Mouse (Mus musculus): ENCODE results near the gene Tsc22d4.

Gene Tsc22d4

DNA sequence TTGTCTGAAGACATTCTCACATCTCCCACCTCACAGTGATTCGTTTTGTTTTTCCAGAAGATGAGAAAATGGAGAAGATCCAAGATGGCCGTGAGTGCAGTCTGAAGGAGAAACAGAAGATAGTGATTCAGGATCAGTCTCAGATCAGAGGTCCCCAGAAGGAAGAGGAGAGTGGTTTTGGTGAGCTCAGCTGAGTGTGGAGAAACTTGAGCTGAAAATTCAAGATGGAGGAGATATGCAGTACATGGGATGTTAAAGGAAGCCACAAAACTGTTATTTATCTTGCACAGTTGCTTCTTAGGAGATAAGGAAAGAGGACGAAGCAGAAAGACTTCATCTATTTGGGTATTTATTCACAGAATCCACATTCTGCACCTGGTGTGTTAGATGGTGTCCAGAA, 55.4 kb downstream of the Tsc22d4 start:
- no peak for DNase-seq

DNA sequence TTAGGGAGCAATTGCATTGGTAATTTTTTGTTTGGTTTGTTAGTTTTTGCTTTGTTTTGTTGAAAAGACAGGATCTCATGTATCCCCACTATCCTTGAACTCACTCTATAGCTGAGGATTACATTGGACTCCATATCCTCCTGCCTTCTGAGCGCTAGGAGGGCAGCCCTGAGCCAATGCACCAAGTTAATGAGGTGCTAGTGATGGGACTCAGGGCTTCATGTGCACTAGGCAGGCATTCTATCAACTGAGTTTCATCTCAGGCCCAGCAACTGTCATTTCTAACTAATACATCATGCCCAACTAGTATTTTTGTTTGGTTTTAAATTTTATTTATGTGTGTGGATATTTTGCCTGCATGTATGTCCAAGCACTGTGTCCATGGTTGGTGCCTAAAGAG, 60.6 kb downstream of the Tsc22d4 start:
- DNase-seq, result no peak

DNA sequence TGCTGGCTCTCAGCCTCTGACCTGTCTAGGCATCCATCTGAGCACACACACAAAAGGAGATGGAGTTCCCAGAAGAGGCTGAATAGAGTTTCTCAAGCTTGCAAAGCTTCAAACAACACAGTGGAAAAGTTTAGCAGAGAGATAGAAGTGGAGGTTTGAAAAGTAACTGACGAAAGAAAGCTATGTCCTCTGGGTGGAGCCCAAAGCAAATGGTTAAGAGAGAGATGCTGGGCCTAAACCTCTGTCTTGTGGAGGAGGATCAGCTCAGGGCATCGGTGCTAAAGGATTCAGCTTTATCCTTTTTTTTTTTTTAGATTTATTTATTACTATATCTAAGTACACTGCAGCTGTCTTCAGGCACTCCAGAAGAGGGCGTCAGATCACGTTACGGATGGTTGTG, 62.8 kb downstream of the Tsc22d4 start:
- DNase-seq, result no peak

DNA sequence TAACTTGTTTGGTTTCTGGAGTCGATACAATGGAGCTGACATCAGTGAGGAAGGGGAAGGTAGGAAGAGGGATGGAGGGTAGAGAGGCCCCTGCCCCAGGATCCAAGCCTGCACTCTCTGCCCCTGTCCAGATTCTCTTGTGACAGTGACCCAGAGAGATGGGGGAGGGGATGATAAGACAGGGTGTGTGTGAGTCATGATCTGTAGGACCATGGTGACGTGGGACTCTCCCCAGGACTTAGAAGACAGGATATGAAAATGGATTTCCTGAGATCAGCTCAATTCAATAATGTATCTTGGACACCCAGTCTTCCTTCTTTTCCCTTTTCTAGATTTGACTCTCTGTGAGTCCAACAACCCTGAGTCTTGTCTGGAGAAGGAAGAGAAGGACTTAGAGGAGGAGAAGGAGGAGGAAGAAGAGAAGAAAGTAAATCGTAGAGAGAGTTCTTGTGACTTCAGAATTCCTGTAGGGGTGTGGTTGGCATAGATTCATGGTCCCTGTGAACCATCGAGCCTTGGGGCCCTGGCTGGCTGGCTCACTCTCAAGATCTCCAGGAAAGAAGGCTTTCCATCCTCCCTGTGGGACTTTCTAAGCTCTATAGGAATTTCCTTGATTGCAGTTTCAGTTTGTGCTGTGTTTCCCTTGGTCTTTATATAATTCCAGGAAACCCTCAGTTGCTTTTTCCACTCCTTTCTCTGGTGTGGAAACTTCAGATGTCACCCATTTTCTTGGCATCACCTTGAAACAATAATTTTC, 72.1 kb downstream of the Tsc22d4 start:
- no peak for DNase-seq

Data from cerebellum, adult 18-20 months (tissue).